Mouse (Mus musculus): ENCODE data around the gene Parp16. TPM values are rescaled to one million over a fixed set of nuclear protein-coding genes. Genes with fewer than 3 reads are reported as not detected.

The Parp16 gene
- total RNA-seq, 1 experiment from 2014 or later = 9.6 TPM

DNA sequence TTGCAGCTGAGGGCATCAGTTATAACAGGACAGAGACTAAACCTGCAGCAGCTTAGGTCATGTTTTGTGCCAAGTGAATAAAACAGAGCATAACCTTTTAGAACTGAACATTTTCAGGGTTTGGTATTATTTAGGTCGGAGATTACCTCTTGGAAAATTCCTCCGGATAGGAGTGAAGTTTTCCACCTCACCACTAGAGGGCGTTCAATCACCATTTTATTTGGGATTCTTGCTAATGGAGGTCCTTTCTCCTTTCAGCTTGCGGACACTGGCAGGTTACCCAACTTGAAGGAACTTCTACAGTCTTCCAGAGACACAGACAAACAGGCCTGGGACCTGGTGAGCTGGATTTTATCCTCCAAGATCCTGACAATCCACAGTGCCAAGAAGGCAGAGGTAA is 30.6 kb downstream of the Parp16 start:
- ATAC-seq (replicated peaks in 1 of 2; ENCODE audit: insufficient read depth in 1 of 2, low FRiP score in 2 of 2, low TSS enrichment in 1 of 2, low read depth in 1 of 2, poor library complexity in 2 of 2, severe bottlenecking in 2 of 2) = no peak

DNA sequence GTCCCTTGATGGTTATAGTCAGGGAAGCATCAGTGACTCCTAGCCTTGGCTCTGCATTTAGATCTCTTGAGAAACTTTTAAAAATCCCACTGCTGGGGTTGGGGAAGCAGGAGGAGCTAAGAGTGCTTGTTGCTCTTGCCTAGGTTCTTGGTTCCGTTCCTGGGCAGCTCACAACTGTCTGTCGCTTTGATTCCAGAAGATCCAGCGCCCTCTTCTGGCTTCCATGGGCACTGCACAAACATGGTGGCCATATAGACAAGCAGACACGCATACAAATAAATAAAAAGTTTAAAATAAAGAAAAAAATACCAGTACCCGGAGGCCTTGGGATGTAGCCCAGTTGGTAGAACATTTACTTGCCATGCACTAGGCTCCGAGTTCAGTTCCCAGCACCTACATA is 35.1 kb downstream of the Parp16 start:
- ATAC-seq (replicated peaks in 1 of 2; ENCODE audit: insufficient read depth in 1 of 2, low FRiP score in 2 of 2, low TSS enrichment in 1 of 2, low read depth in 1 of 2, poor library complexity in 2 of 2, severe bottlenecking in 2 of 2) = no peak

DNA sequence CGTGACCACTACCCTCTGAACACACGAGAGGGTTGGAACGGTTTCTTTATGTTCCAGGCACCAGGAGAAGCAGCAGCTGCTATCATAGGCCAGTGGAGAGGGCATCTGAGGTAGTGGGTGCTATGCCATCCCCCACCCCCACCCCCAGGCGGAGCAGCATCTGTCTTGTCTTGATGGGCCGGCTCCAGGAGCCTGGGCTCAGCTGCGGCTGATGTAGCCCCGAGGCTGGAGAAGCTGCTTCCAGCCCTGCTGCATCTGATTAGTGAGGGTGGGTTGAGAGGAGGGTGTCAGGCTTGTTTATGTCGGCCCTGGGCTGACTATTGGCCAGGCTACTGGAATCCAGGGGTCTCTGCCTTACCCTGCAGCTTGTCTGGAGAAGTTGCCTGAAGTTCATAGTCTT is 36.1 kb downstream of the Parp16 start:
- no peak for ATAC-seq (replicated peaks in 1 of 2; ENCODE audit: insufficient read depth in 1 of 2, low FRiP score in 2 of 2, low TSS enrichment in 1 of 2, low read depth in 1 of 2, poor library complexity in 2 of 2, severe bottlenecking in 2 of 2)

DNA sequence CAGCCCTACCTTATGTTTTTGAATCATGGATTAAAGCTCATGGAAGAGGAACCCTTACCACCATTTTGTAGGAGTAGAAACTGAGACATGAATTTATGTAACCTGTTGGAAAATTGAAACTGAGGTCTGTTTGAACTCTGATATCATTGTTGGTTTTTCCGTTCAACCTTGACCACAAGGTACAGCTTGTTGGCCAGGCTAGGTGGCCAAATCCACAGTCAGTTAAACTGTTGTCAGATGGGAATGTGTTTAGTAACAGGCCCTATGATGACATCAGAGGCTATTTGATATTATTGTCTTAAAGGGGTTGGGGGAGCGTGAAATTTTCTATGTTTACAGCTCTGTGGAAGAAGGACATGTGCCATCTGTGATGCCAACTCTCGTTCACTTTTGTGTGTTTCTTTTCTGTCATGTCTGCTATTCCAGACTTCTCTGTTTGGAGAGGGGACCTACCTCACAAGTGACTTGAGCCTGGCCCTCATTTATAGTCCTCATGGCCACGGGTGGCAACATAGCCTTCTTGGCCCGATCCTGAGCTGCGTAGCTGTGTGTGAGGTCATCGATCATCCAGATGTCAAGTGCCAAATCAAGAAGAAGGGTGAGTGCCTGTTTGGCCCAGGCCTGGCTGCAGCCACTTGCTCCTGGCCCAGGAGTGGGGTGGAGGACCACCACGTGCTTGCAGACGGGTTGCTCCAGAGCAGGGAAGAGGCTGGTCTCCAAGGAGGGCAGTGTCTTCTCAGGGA is 38.3 kb downstream of the Parp16 start:
- ATAC-seq (replicated peaks in 1 of 2; ENCODE audit: insufficient read depth in 1 of 2, low FRiP score in 2 of 2, low TSS enrichment in 1 of 2, low read depth in 1 of 2, poor library complexity in 2 of 2, severe bottlenecking in 2 of 2) = no peak

DNA sequence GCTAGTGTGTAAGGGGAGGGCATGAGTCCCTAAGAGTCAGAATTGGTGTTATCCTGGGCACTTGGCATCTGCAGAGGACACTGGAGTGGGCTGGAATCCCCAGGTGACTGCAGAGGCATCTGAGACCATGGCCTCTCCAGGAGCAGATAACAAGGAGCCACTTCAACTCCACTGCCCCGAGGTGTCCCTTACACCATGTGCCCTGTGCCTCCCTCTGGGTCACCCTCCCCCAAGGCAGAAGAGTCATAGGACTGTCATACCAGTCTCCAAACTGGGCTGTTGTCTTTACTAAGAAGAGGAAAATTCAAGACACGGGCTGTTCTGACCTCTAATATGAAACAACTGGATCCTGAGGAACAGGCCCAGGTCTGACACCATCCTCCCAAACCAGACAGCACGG is 39.6 kb downstream of the Parp16 start:
- ATAC-seq (replicated peaks in 1 of 2; ENCODE audit: insufficient read depth in 1 of 2, low FRiP score in 2 of 2, low TSS enrichment in 1 of 2, low read depth in 1 of 2, poor library complexity in 2 of 2, severe bottlenecking in 2 of 2) = no peak

DNA sequence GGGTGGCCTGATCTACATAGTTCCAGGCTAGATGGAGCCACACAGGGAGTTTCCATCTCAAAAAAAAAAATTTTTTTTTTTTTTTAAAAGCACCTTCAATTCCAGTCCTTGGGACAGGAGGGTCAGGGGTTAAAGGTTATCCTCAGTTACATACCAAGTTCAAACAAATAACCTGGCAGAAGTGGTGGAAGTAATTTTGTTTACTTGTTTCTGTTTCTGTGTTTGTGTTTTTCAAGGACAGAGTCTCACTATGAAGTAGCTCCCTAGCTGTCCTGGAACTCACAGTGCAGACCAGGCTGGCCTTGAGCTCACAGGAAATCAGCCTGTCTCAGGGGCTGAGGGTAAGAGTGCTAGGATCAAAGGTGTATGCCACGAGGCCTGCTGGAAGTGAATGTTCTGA is 40.4 kb downstream of the Parp16 start:
- ATAC-seq (replicated peaks in 1 of 2; ENCODE audit: insufficient read depth in 1 of 2, low FRiP score in 2 of 2, low TSS enrichment in 1 of 2, low read depth in 1 of 2, poor library complexity in 2 of 2, severe bottlenecking in 2 of 2) = no peak

DNA sequence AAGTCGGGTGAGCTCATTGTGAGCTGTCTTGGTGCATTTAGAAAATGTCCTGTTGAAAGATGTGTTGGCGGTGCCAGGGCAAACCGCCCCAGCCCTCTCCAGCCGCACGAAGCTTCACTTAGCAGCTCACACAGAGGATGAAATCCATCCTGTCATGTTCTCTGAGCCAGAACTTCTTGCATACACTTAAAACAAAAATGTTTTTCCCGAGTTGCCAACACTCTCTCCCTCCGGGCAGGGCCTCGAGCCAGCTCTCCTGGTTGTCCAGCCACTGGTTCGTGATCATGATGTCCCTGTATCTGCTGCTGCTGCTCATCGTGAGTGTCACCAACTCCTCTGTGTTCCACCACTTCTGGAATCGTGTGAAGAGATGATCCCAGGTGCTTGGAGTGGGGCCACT is 42.5 kb downstream of the Parp16 start:
- ATAC-seq (replicated peaks in 1 of 2; ENCODE audit: insufficient read depth in 1 of 2, low FRiP score in 2 of 2, low TSS enrichment in 1 of 2, low read depth in 1 of 2, poor library complexity in 2 of 2, severe bottlenecking in 2 of 2) = no peak

DNA sequence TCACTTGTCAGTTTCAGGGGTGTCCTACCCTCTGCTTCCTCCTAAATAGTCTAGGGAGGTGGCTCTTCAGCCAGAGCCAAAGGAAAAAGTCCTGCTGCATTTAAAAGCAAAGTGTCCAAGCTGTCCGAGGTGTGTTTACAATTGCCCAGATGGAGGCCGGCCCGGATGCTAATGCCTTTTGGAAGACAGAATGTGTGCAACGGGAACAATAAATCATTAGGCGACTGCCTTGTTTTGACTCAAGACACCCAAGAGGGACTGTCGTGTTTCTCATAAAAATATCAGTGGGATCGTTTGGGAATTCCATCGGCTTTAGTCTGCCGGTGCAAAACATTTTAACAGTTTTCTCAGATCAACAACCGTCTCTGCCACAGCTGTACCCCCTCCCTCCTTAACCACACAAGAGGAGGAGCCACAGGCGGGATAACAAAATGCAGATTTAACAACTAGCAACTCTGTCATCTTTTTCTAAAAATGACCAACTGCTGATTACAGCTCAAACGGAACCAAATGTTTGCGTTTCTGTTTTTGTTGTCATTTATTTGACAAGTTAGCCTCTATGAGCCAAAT is 43.1 kb downstream of the Parp16 start:
- ATAC-seq (replicated peaks in 1 of 2; ENCODE audit: insufficient read depth in 1 of 2, low FRiP score in 2 of 2, low TSS enrichment in 1 of 2, low read depth in 1 of 2, poor library complexity in 2 of 2, severe bottlenecking in 2 of 2) = no peak

DNA sequence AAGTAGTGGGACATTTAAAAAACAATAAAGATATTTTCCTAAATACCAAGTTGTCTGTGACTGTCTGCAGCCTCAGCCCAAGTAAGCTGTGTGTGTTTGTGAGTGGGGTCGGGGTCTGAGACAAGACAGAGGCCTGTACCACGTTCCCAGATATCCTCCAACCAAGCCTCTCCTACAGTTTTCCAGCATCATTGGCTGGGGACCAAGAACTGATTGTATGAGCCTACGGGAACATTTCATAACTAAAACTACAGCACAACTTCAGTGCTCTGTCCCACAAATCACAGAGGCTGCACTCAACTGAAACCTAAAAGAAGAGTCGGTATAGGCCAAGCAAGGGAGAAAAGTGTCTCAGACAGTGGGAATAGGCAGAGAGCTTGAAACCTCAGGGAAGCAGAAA is 44.0 kb downstream of the Parp16 start:
- no peak for ATAC-seq (replicated peaks in 1 of 2; ENCODE audit: insufficient read depth in 1 of 2, low FRiP score in 2 of 2, low TSS enrichment in 1 of 2, low read depth in 1 of 2, poor library complexity in 2 of 2, severe bottlenecking in 2 of 2)

DNA sequence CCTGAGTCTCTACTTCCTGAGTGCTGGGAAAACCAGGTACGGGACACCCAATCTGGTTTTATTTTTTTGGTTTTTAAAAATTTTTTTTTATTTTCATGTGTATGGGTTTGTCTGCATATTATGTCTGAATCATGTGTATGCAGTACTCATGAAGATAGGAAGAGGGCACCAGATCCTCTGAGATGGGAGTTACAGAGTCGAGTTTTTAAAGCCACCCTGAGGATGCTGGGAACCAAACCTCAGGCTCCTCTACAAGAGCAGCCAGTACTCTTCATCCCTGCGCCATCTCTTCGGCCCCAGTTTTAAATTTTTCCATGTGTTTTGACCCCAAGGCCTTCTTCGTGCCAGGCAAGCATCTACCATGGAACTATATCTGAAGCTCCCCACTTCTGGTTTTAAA is 44.6 kb downstream of the Parp16 start:
- ATAC-seq (replicated peaks in 1 of 2; ENCODE audit: insufficient read depth in 1 of 2, low FRiP score in 2 of 2, low TSS enrichment in 1 of 2, low read depth in 1 of 2, poor library complexity in 2 of 2, severe bottlenecking in 2 of 2) = no peak

DNA sequence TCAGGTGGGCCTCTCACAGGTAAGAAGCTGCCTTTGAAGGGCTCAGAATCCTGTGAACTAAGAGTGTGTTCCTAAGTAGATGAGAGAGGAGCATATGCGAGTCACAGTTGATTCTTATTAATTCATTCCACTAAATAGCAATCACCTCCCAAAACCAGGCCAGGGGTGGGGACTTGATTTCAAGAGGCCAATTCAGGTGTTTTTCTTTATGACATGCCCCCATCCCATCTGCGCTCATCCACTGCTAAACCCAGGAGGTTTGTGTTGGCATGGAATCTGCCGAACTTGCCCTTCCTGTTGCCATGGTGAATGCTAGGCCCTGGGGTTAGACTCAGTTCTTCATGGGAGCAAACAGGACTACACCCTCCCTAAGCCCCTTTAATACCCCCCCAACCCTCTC is 45.4 kb downstream of the Parp16 start:
- no peak for ATAC-seq (replicated peaks in 1 of 2; ENCODE audit: insufficient read depth in 1 of 2, low FRiP score in 2 of 2, low TSS enrichment in 1 of 2, low read depth in 1 of 2, poor library complexity in 2 of 2, severe bottlenecking in 2 of 2)

DNA sequence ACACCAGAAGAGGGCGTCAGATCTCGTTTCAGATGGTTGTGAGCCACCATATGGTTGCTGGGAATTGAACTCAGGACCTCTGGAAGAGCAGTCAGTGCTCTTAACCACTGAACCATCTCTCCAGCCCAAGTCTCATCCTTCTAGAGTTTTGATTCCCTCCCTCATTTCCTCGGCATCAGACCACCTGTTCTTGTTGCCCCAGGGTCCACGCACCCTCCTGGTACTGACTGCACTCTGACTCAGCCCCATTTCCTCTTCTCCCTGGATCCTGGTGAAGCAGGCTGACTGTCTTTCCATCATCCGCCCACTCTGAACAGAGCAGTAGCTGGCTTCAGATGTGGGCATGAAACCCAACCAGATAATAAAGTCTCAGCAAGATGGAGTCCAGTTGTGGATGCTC is 46.8 kb downstream of the Parp16 start:
- no peak for ATAC-seq (replicated peaks in 1 of 2; ENCODE audit: insufficient read depth in 1 of 2, low FRiP score in 2 of 2, low TSS enrichment in 1 of 2, low read depth in 1 of 2, poor library complexity in 2 of 2, severe bottlenecking in 2 of 2)

DNA sequence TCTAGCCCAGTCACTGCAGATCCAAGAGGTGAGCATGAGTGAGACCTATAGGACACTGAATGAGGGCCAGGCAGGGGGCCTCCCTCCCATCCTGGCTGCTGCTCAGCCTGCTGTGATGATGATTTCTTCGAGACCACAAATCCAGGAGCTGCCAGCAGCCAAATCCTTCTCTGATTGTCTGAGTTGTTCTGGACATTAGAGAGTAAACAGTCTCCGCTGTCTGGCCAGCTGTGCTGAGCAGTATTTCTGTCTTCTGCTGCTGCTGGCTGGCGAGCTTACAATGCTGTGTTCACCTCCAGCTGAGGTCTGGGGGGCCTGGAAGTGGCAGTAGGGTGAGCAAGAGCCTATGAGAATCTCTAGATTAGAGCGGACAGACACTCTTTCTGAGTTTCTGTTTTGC is 48.1 kb downstream of the Parp16 start:
- ATAC-seq (replicated peaks in 1 of 2; ENCODE audit: insufficient read depth in 1 of 2, low FRiP score in 2 of 2, low TSS enrichment in 1 of 2, low read depth in 1 of 2, poor library complexity in 2 of 2, severe bottlenecking in 2 of 2) = no peak

DNA sequence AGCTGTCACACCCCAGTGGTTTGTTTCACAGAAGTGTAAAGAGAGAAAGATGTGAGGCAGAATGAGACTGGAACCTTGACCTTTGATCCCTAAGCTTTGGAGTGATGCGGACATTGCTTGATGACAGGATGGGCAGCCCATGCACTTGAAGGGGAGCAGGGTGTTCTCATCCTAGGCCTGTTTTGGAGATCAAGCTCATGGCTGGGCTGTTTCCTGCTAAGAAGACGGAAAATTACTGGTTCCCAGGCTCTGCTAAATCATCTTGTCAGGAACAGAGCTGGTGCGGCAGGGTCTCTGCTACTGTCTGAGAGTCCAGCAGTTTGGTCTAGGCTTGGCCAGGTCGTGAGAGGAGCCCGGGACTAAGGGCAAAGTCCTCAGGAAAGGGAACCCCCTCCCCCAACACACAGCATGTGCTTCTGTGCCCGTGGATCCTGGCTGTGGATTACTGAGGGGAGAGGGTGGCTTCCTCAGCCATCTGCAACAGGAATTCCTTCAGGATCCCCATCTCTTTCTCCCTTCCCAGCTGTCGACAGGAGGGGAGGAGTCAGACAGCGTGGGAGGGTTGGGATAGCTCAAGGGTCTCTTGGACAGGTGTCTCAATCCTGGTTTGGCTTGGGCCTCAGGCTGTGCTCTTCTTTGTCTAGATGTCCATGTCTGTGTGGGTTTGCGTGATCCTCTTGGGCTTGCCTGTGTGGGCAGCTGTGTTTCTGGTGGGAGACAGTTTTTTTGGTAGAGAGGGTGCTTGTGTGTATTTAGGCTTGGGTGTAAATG is 49.1 kb downstream of the Parp16 start:
- ATAC-seq (replicated peaks in 1 of 2; ENCODE audit: insufficient read depth in 1 of 2, low FRiP score in 2 of 2, low TSS enrichment in 1 of 2, low read depth in 1 of 2, poor library complexity in 2 of 2, severe bottlenecking in 2 of 2) = no peak

DNA sequence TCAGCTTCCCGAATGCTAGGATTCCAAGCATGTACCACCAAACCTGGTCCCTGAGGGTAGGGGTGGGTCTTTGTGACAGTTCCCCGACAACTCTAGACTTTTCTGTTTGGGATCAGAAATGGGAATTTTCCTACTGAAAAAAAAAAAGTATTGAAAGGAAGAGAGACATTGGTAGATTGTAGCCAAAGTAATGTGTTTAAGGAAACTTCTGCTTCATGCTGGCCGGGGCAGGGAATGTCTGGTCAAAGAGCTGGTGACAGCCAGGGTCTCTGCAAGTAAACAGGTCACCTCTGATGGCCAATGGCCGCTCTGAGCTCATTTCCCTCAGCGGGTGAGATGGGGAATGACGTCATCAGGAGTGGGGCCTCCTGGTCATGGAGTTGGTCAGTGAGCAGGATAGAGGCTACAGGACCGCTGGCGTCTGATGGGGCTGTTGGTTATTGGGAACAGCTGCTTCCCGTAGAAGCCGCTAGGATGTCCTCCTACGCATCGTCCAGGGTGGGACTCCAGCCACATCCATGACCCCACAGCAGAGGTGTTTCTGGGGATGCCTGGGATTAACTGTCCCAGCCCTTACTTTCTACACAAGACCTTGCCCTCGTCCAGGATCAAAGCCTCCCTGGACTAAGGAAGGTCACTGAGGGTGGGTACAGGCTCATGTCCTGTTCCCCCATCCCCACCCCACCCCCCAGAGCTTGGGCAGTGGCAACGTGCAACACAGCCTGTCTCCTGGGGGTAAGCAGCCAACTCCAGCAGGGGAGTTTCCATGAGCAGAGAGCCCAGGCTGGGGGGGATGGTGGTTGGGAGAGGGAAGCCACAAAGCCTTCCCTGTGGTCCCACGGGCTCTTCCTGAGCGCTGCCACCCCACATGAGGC is 52.6 kb downstream of the Parp16 start:
- ATAC-seq (replicated peaks in 1 of 2; ENCODE audit: insufficient read depth in 1 of 2, low FRiP score in 2 of 2, low TSS enrichment in 1 of 2, low read depth in 1 of 2, poor library complexity in 2 of 2, severe bottlenecking in 2 of 2) = no peak

DNA sequence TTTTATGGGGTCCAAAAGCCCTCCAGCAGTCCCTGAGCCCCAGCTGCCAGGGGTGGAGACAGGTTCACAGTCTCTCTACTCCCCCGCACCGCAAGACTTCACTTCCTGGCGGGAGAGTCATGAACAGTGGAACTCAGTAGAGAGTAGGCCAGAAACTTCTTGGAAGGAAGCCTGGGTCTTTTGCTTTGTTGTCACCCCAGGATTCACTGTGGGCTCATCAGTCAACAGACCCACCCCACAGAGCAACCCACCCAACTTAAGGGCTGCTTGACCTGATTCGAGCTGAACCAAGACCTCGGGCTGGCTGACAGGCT is 53.2 kb downstream of the Parp16 start:
- no peak for ATAC-seq (replicated peaks in 1 of 2; ENCODE audit: insufficient read depth in 1 of 2, low FRiP score in 2 of 2, low TSS enrichment in 1 of 2, low read depth in 1 of 2, poor library complexity in 2 of 2, severe bottlenecking in 2 of 2)

DNA sequence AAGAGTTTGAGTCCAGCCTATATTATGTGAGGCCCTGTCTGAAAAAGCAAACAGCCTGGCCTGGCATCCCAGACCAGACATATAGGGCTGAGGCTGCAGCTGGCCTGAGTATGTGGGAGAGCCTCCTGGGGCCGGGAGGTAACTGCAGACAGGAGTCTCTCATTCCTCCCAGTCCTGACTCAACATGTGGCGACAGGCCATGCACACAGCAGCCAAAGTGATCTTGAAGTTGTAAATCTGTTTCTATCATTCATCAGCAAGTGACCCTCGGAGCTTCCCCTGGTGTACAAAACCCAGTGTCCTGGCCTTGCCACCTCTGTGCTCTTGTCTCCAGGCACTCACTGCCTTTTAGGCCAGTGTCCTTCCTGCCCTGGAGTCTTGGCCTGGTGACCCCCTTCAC is 56.9 kb downstream of the Parp16 start:
- no peak for ATAC-seq (replicated peaks in 1 of 2; ENCODE audit: insufficient read depth in 1 of 2, low FRiP score in 2 of 2, low TSS enrichment in 1 of 2, low read depth in 1 of 2, poor library complexity in 2 of 2, severe bottlenecking in 2 of 2)

Data from hematopoietic stem cell, adult 5-6 weeks (primary cell).